11 mouse cellular contexts compared by ENCODE assay signal in the genomic region with DNA sequence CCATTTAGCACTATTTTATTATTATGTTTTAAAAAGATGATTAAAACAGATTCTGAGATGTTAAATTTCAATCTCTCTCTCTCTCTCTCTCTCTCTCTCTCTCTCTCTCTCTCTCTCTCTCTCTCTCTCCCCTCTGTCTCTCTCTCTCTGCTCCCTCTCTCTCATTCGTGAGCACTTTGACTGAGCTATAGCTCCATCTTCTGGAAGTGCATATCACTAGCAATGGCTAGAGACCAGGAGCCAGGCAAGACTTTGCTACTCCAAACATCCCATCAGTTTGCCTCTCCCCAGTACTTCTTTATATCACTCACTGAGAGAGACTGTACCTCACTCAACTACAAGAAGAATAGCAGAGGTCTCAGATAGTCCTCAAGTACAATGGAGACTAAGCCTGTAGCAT.
DNase-seq lines count a peak whose midpoint lies in the region; ATAC-seq and TF ChIP-seq lines count a peak whose summit lies in the region.
"Had no signal": no experiment of that assay in that cellular context is flagged by ENCODE, and none has a peak within 500 bp of the region (broad histone marks: within the 10 kb centered on the region; RNA-seq: fewer than 3 reads in every experiment).

No protein-coding gene starts in this region.

- H3K27ac ChIP-seq in midbrain, embryonic 10.5 days (replicated peaks), result no peak overlapping the region
- H3K27ac ChIP-seq: stomach, embryonic 15.5 days had no signal

- ATAC-seq in frontal cortex, adult (ENCODE audit: low TSS enrichment), result peak; percentile 97
- ATAC-seq: hindbrain, embryonic 16.5 days had no signal

- WGBS in midbrain, embryonic 10.5 days, result 7% methylated on average over 1 of the region's 1 CpGs

- no peak overlapping the region for H3K4me3 ChIP-seq in C2C12 (ENCODE audit: insufficient read depth, poor library complexity, severe bottlenecking)
- no peak overlapping the region for H3K4me3 ChIP-seq in midbrain, embryonic 10.5 days
- H3K4me3 ChIP-seq: erythroblast, embryonic 14.5 days; stomach, embryonic 15.5 days had no signal

- H3K36me3 ChIP-seq in C2C12 (ENCODE audit: control insufficient read depth, insufficient read depth), result no peaks in the 10 kb centered on the region
- H3K36me3 ChIP-seq in midbrain, embryonic 10.5 days, result no peaks in the 10 kb centered on the region
- H3K36me3 ChIP-seq: stomach, embryonic 15.5 days had no signal

- no peaks in the 10 kb centered on the region for H3K79me2 ChIP-seq in C2C12 (ENCODE audit: control insufficient read depth, insufficient read depth)

- no peaks in the 10 kb centered on the region for H3K9me3 ChIP-seq in midbrain, embryonic 10.5 days (replicated peaks)
- H3K9me3 ChIP-seq: stomach, embryonic 15.5 days had no signal

- DNase-seq in frontal cortex, postnatal 25 days (ENCODE audit: low spot score in 2 of 2), result no peak
- peak; percentile 8 for DNase-seq in layer of hippocampus, adult 9-11 months
- DNase-seq in layer of hippocampus, adult 9-10 months (ENCODE audit: low spot score), result no peak
- peak; percentile 47 for DNase-seq in embryo, embryonic 11 days
- no peak for DNase-seq in testis, postnatal 14 days (ENCODE audit: low spot score)
- no peak for DNase-seq in midbrain, embryonic 10.5 days (ENCODE audit: low spot score)

- no peaks in the 10 kb centered on the region for H3K79me3 ChIP-seq in C2C12 (ENCODE audit: low read depth)

- no peaks in the 10 kb centered on the region for H3K4me1 ChIP-seq in midbrain, embryonic 10.5 days
- H3K4me1 ChIP-seq: stomach, embryonic 15.5 days had no signal

- no peak overlapping the region for H3ac ChIP-seq in C2C12 (ENCODE audit: control insufficient read depth, insufficient read length, low read depth)

- peak; percentile 43 for TF ChIP-seq CTCF in C2C12 (IDR thresholded peaks at IDR 0.05; ENCODE audit: control insufficient read depth, insufficient read depth, insufficient read length)

- H3K27me3 ChIP-seq in C2C12 (ENCODE audit: control insufficient read depth, insufficient read depth, insufficient read length), result no peaks in the 10 kb centered on the region
- no peaks in the 10 kb centered on the region for H3K27me3 ChIP-seq in midbrain, embryonic 10.5 days (ENCODE audit: low read depth, poor library complexity, severe bottlenecking)
- H3K27me3 ChIP-seq: stomach, embryonic 15.5 days had no signal

TF ChIP-seq in C2C12, 6 proteins besides CTCF, POLR2A, EP300 and RAD21:
- TF ChIP-seq MYOD1 (IDR thresholded peaks at IDR 0.05; ENCODE audit: control insufficient read depth, insufficient read length, low read depth) (no peak), MAX (IDR thresholded peaks at IDR 0.05) (no peak), FOSL1 (IDR thresholded peaks at IDR 0.05; ENCODE audit: insufficient read depth, low read length, poor library complexity, severe bottlenecking) (no peak), USF1 (IDR thresholded peaks at IDR 0.05; ENCODE audit: low read depth) (no peak), MYOG (IDR thresholded peaks at IDR 0.05; ENCODE audit: control insufficient read depth, extremely low read depth, insufficient read length) (no peak), CEBPB (IDR thresholded peaks at IDR 0.05; ENCODE audit: low read depth) (no peak)
TF ChIP-seq in C2C12: peak in this region for 0.

Comparison
In these comparisons a context has a peak if more than half of its experiments do, and no peak if none do; other contexts are left out.
1. DNase-seq: peak in layer of hippocampus, adult 9-11 months (single experiment) and embryo, embryonic 11 days (single experiment); none in frontal cortex, postnatal 25 days (0 of 2), layer of hippocampus, adult 9-10 months (single experiment), testis, postnatal 14 days (single experiment) and midbrain, embryonic 10.5 days (single experiment).